Mouse (Mus musculus): Measurements from ENCODE around the gene Chrnb1. TPM values are rescaled to one million over a fixed set of nuclear protein-coding genes. Genes with fewer than 3 reads are reported as not detected.

The Chrnb1 gene
- polyA plus RNA-seq, 1 experiment from 2014 or later = 4.5 TPM

GRCm38 (mm10) chr11:69810280-69810679 lies 14.5 kb upstream of the Chrnb1 start:
- no peak for ATAC-seq (replicated peaks; ENCODE audit: insufficient number of reproducible peaks, low FRiP score, low TSS enrichment)
- Histone ChIP-seq H3K4me3 (ENCODE audit: low read depth, low read length) (no peak overlapping the region), H3K9me3 (replicated peaks; ENCODE audit: control insufficient read depth, low read length) (no peaks in the 10 kb centered on the region), H3K27me3 (ENCODE audit: control insufficient read depth, insufficient read depth, low read length) (peaks cover 6% of the 10 kb centered on the region; the same call in 1 of the 2 replicates), H3K9ac (ENCODE audit: low read depth, low read length) (no peak overlapping the region), H3K27ac (ENCODE audit: low read depth, low read length) (no peak overlapping the region), H3K4me2 (no peak overlapping the region), H3K4me1 (ENCODE audit: control insufficient read depth, insufficient read depth, low read length) (no peaks in the 10 kb centered on the region), H3K36me3 (ENCODE audit: control insufficient read depth, insufficient read depth, low read length) (no peaks in the 10 kb centered on the region)

- Histone ChIP-seq H3K9me3 (replicated peaks; ENCODE audit: control insufficient read depth, low read length) (no peaks in the 10 kb centered on the region), H3K4me1 (ENCODE audit: control insufficient read depth, insufficient read depth, low read length) (peaks cover 20% of the 10 kb centered on the region), H3K36me3 (ENCODE audit: control insufficient read depth, insufficient read depth, low read length) (no peaks in the 10 kb centered on the region), H3K4me3 (ENCODE audit: low read depth, low read length) (no peak overlapping the region), H3K9ac (ENCODE audit: low read depth, low read length) (no peak overlapping the region), H3K4me2 (no peak overlapping the region), H3K27ac (ENCODE audit: low read depth, low read length) (no peak overlapping the region), H3K27me3 (ENCODE audit: control insufficient read depth, insufficient read depth, low read length) (peaks cover 25% of the 10 kb centered on the region)
- no peak for ATAC-seq (replicated peaks; ENCODE audit: insufficient number of reproducible peaks, low FRiP score, low TSS enrichment)
- WGBS (ENCODE audit: insufficient replicate concordance) = 81% methylated on average over 2 of the region's 2 CpGs
Observed at GRCm38 (mm10) chr11:69807641-69808040, 11.9 kb upstream of the Chrnb1 start.

GRCm38 (mm10) chr11:69806378-69806777 lies 10.6 kb upstream of the Chrnb1 start:
- ATAC-seq (replicated peaks; ENCODE audit: insufficient number of reproducible peaks, low FRiP score, low TSS enrichment) = no peak
- H3K27me3 ChIP-seq (ENCODE audit: control insufficient read depth, insufficient read depth, low read length) = peaks cover 37% of the 10 kb centered on the region
- peaks cover 23% of the 10 kb centered on the region for H3K4me1 ChIP-seq (ENCODE audit: control insufficient read depth, insufficient read depth, low read length)
- H3K36me3 ChIP-seq (ENCODE audit: control insufficient read depth, insufficient read depth, low read length) = no peaks in the 10 kb centered on the region
- 69% methylated on average over 4 of the region's 4 CpGs for WGBS (ENCODE audit: insufficient replicate concordance)
- no peaks in the 10 kb centered on the region for H3K9me3 ChIP-seq (replicated peaks; ENCODE audit: control insufficient read depth, low read length)
- no peak overlapping the region for H3K4me3 ChIP-seq (ENCODE audit: low read depth, low read length)
- no peak overlapping the region for H3K4me2 ChIP-seq
- no peak overlapping the region for H3K27ac ChIP-seq (ENCODE audit: low read depth, low read length)
- no peak overlapping the region for H3K9ac ChIP-seq (ENCODE audit: low read depth, low read length)

DNA sequence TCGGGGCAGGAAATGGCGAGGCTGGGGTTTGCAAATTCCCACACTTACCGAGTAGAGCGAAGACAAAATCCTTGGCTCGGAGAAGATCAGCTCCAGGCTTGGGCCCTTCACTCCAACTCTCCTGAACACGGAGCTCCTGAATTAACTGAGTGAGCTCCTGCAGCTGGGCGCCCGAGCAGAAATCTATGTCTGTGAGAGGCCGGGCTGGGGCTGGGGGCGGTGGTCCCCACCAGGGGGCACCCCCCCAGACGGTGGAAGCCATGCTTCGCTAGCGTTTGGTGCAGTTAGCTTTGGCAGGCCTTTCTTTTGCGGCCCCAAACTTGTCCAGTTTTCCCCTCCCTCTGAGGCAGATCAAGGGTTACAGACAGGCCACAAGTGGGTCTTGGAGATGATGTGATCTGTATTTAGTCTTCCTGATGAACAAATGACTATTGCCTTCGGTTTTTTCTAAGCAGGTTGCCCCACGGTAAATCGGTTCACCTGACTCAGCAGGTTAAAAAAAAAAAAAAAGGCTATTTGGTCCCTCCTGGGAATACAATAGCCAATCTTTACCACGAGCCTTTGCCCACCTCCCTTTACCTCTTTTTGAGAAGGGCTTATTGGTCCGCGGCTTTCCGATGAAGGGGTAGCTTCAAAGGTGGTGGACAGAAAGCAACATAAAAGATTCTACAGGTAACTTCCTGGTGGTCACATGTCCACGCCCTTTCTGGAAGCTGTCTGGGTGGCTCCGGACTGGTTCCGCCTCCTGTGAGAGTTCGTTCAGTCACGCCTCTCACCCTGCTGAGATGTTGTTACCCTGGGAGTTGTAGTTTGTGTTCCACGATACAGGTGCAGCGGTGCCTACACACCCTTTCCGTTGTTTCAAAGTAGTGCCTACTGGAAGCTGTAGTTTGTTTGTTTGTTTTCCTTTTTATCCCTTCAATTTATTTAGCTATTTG lies 9.5 kb upstream of the Chrnb1 start, which contains the start of gene Tmem102:
Gene Tmem102 (minus strand): TSS at position 653 of the 938 bp plus-strand sequence.
- Histone ChIP-seq H3K9me3 (replicated peaks; ENCODE audit: control insufficient read depth, low read length) (no peaks in the 10 kb centered on the region), H3K4me2 (peak within 1 kb of the TSS; percentile 98), H3K4me1 (ENCODE audit: control insufficient read depth, insufficient read depth, low read length) (peaks cover 30% of the 10 kb centered on the region), H3K36me3 (ENCODE audit: control insufficient read depth, insufficient read depth, low read length) (no peaks in the 10 kb centered on the region), H3K4me3 (ENCODE audit: low read depth, low read length) (peak within 1 kb of the TSS; percentile 47), H3K27me3 (ENCODE audit: control insufficient read depth, insufficient read depth, low read length) (peaks cover 47% of the 10 kb centered on the region), H3K9ac (ENCODE audit: low read depth, low read length) (no peak within 1 kb of the TSS), H3K27ac (ENCODE audit: low read depth, low read length) (no peak within 1 kb of the TSS)
- no peak for ATAC-seq (replicated peaks; ENCODE audit: insufficient number of reproducible peaks, low FRiP score, low TSS enrichment)
- 7% methylated on average over 29 of the region's 29 CpGs for whole genome bisulfite sequencing (ENCODE audit: insufficient replicate concordance)

GRCm38 (mm10) chr11:69804652-69804940 lies 8.9 kb upstream of the Chrnb1 start:
- WGBS (ENCODE audit: insufficient replicate concordance) = 4% methylated on average over 12 of the region's 12 CpGs

GRCm38 (mm10) chr11:69803786-69804651 lies 8.3 kb upstream of the Chrnb1 start:
- H3K9me3 ChIP-seq (replicated peaks; ENCODE audit: control insufficient read depth, low read length) = no peaks in the 10 kb centered on the region
- ATAC-seq (replicated peaks; ENCODE audit: insufficient number of reproducible peaks, low FRiP score, low TSS enrichment) = peak; percentile 67
- H3K4me2 ChIP-seq = peak overlapping the region; percentile 98
- WGBS (ENCODE audit: insufficient replicate concordance) = 2% methylated on average over 58 of the region's 60 CpGs
- H3K4me1 ChIP-seq (ENCODE audit: control insufficient read depth, insufficient read depth, low read length) = peaks cover 37% of the 10 kb centered on the region
- H3K27me3 ChIP-seq (ENCODE audit: control insufficient read depth, insufficient read depth, low read length) = peaks cover 57% of the 10 kb centered on the region
- peak overlapping the region; percentile 73 for H3K9ac ChIP-seq (ENCODE audit: low read depth, low read length)
- peak overlapping the region; percentile 47 for H3K4me3 ChIP-seq (ENCODE audit: low read depth, low read length)
- no peak overlapping the region for H3K27ac ChIP-seq (ENCODE audit: low read depth, low read length)
- no peaks in the 10 kb centered on the region for H3K36me3 ChIP-seq (ENCODE audit: control insufficient read depth, insufficient read depth, low read length)

More at GRCm38 (mm10) chr11:69804652-69804940, 8.9 kb upstream of the Chrnb1 start:
- no peaks in the 10 kb centered on the region for H3K36me3 ChIP-seq (ENCODE audit: control insufficient read depth, insufficient read depth, low read length)
- no peak overlapping the region for H3K27ac ChIP-seq (ENCODE audit: low read depth, low read length)
- H3K4me1 ChIP-seq (ENCODE audit: control insufficient read depth, insufficient read depth, low read length) = peaks cover 32% of the 10 kb centered on the region
- H3K4me2 ChIP-seq = peak overlapping the region; percentile 98
- H3K27me3 ChIP-seq (ENCODE audit: control insufficient read depth, insufficient read depth, low read length) = peaks cover 51% of the 10 kb centered on the region
- H3K9me3 ChIP-seq (replicated peaks; ENCODE audit: control insufficient read depth, low read length) = no peaks in the 10 kb centered on the region
- peak overlapping the region; percentile 47 for H3K4me3 ChIP-seq (ENCODE audit: low read depth, low read length)
- no peak overlapping the region for H3K9ac ChIP-seq (ENCODE audit: low read depth, low read length)
- ATAC-seq (replicated peaks; ENCODE audit: insufficient number of reproducible peaks, low FRiP score, low TSS enrichment) = no peak

- ATAC-seq (replicated peaks; ENCODE audit: insufficient number of reproducible peaks, low FRiP score, low TSS enrichment) = no peak
- Histone ChIP-seq H3K27me3 (ENCODE audit: control insufficient read depth, insufficient read depth, low read length) (peaks cover 57% of the 10 kb centered on the region), H3K4me1 (ENCODE audit: control insufficient read depth, insufficient read depth, low read length) (peaks cover 38% of the 10 kb centered on the region), H3K36me3 (ENCODE audit: control insufficient read depth, insufficient read depth, low read length) (no peaks in the 10 kb centered on the region), H3K9me3 (replicated peaks; ENCODE audit: control insufficient read depth, low read length) (no peaks in the 10 kb centered on the region), H3K27ac (ENCODE audit: low read depth, low read length) (no peak overlapping the region), H3K4me3 (ENCODE audit: low read depth, low read length) (peak overlapping the region; percentile 47), H3K4me2 (peak overlapping the region; percentile 98), H3K9ac (ENCODE audit: low read depth, low read length) (peak overlapping the region; percentile 73)
- under 1% methylated on average over 12 of the region's 12 CpGs for WGBS (ENCODE audit: insufficient replicate concordance)
Observed at GRCm38 (mm10) chr11:69803328-69803727, 7.6 kb upstream of the Chrnb1 start.

DNA sequence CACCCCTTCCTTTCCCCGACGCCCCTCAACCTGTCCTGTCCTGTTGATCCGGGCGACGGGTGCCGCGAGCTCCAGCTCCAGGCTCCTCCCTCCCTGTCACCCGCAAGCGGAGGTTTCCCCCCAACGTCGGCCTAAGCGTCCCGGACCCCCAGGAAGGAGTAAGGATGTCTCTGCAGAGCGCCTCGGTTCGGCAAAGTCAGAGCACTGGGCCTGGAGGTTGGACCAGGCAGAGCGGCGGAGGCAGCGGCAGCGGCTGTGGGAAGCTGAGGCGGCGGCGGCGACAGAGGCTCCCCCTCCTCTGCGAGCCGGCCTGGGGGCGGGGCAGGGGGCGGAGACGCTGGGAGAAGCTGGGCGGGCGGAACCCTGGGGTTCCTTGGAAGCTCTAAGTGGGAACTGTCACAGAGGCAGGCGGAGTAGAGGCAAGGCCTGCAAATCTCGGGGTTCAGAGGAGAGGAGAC lies 6.9 kb upstream of the Chrnb1 start:
- ATAC-seq (replicated peaks; ENCODE audit: insufficient number of reproducible peaks, low FRiP score, low TSS enrichment) = no peak; the same call in 1 of the 2 replicates
- Histone ChIP-seq H3K27ac (ENCODE audit: low read depth, low read length) (no peak overlapping the region), H3K9me3 (replicated peaks; ENCODE audit: control insufficient read depth, low read length) (no peaks in the 10 kb centered on the region), H3K36me3 (ENCODE audit: control insufficient read depth, insufficient read depth, low read length) (no peaks in the 10 kb centered on the region), H3K4me2 (peak overlapping the region; percentile 98), H3K4me1 (ENCODE audit: control insufficient read depth, insufficient read depth, low read length) (peaks cover 38% of the 10 kb centered on the region), H3K9ac (ENCODE audit: low read depth, low read length) (peak overlapping the region; percentile 50), H3K27me3 (ENCODE audit: control insufficient read depth, insufficient read depth, low read length) (peaks cover 63% of the 10 kb centered on the region), H3K4me3 (ENCODE audit: low read depth, low read length) (peak overlapping the region; percentile 47)
- under 1% methylated on average over 33 of the region's 33 CpGs for WGBS (ENCODE audit: insufficient replicate concordance)

All from heart, embryonic 11.5 days (tissue).